Comparison of ENCODE assay signal across 8 mouse cellular contexts in genomic region chr6:149101943-149102243, GRCm38 (mm10). TPM values are rescaled to one million over a fixed set of nuclear protein-coding genes. Genes with fewer than 3 reads are reported as not detected.
A peak's percentile ranks its signal among the peaks of the same experiment; 100 is the strongest.
DNase-seq lines count a peak whose midpoint lies in the region; ATAC-seq and TF ChIP-seq lines count a peak whose summit lies in the region.

No protein-coding gene starts in this region.

- TF ChIP-seq POLR2A in cortical plate, adult 2 months (IDR thresholded peaks at IDR 0.05; ENCODE audit: extremely low read depth, insufficient read depth, low read length): no peak

- no peaks in the 10 kb centered on the region for H3K4me1 ChIP-seq in kidney, postnatal 0 days (replicated peaks; ENCODE audit: insufficient read depth, low read length)
- no peaks in the 10 kb centered on the region for H3K4me1 ChIP-seq in cortical plate, adult 2 months (ENCODE audit: control insufficient read depth, insufficient read depth, low read length)
- H3K4me1 ChIP-seq in hindbrain, embryonic 15.5 days (replicated peaks): peaks cover 13% of the 10 kb centered on the region
- peaks cover 10% of the 10 kb centered on the region for H3K4me1 ChIP-seq in midbrain, embryonic 14.5 days (ENCODE audit: control insufficient read depth, insufficient read depth, low read length)

- no peak for DNase-seq in kidney, postnatal 0 days (ENCODE audit: low spot score)
- DNase-seq in kidney, adult 8-10 months: no peak
- no peak for DNase-seq in midbrain, embryonic 14.5 days
- DNase-seq in layer of hippocampus, postnatal 36 days: no peak
- no peak for DNase-seq in B cell, adult 2 months
- no peak for DNase-seq in ovary, postnatal 14 days (ENCODE audit: low spot score)

- 14% methylated on average over 7 of the region's 7 CpGs for WGBS in kidney, postnatal 0 days
- WGBS in hindbrain, embryonic 15.5 days: 11% methylated on average over 7 of the region's 7 CpGs
- 10% methylated on average over 7 of the region's 7 CpGs for WGBS in midbrain, embryonic 14.5 days

- H3K9ac ChIP-seq in kidney, postnatal 0 days (ENCODE audit: low read depth, low read length): peak overlapping the region; percentile 97; the same call in 1 of the 2 replicates
- peak overlapping the region; percentile 84 for H3K9ac ChIP-seq in hindbrain, embryonic 15.5 days
- H3K9ac ChIP-seq in midbrain, embryonic 14.5 days (replicated peaks; ENCODE audit: low read length): peak overlapping the region; percentile 97

- peak overlapping the region; percentile 93 for H3K4me3 ChIP-seq in kidney, postnatal 0 days (replicated peaks; ENCODE audit: low read depth, low read length)
- H3K4me3 ChIP-seq in cortical plate, adult 2 months (ENCODE audit: insufficient read depth, low read length): peak overlapping the region; percentile 79
- H3K4me3 ChIP-seq in hindbrain, embryonic 15.5 days: peak overlapping the region; percentile 95
- H3K4me3 ChIP-seq in midbrain, embryonic 14.5 days (replicated peaks; ENCODE audit: low read depth, low read length): peak overlapping the region; percentile 96

- H3K36me3 ChIP-seq in kidney, postnatal 0 days (ENCODE audit: insufficient read depth, low read length): no peaks in the 10 kb centered on the region
- H3K36me3 ChIP-seq in hindbrain, embryonic 15.5 days: no peaks in the 10 kb centered on the region
- H3K36me3 ChIP-seq in midbrain, embryonic 14.5 days (ENCODE audit: control insufficient read depth, insufficient read depth, low read length): no peaks in the 10 kb centered on the region

- peak; percentile 21 for ATAC-seq in kidney, postnatal 0 days (replicated peaks; ENCODE audit: low FRiP score, low read depth)
- ATAC-seq in hindbrain, embryonic 15.5 days (ENCODE audit: low FRiP score, low read depth): no peak; the same call in 1 of the 2 replicates
- peak; percentile 35; the same call in 1 of the 2 replicates for ATAC-seq in midbrain, embryonic 14.5 days (ENCODE audit: low FRiP score, low TSS enrichment)

- TF ChIP-seq CTCF in kidney, postnatal 0 days (IDR thresholded peaks at IDR 0.05; ENCODE audit: low read depth): no peak
- TF ChIP-seq CTCF in cortical plate, adult 2 months (IDR thresholded peaks at IDR 0.05; ENCODE audit: extremely low read depth, insufficient read depth, low read length): no peak

- H3K27ac ChIP-seq in kidney, postnatal 0 days: 0 out of 2 replicates have a peak overlapping the region, but pooled peaks have one; percentile 97
- H3K27ac ChIP-seq in cortical plate, adult 2 months (ENCODE audit: insufficient read depth, low read length): peak overlapping the region; percentile 71
- H3K27ac ChIP-seq in hindbrain, embryonic 15.5 days (replicated peaks): peak overlapping the region; percentile 97
- H3K27ac ChIP-seq in midbrain, embryonic 14.5 days (replicated peaks; ENCODE audit: low read depth, low read length): peak overlapping the region; percentile 99

- H3K27me3 ChIP-seq in kidney, postnatal 0 days (ENCODE audit: insufficient read depth, low read length): no peaks in the 10 kb centered on the region
- no peaks in the 10 kb centered on the region for H3K27me3 ChIP-seq in hindbrain, embryonic 15.5 days
- no peaks in the 10 kb centered on the region for H3K27me3 ChIP-seq in midbrain, embryonic 14.5 days (ENCODE audit: control insufficient read depth, insufficient read depth, low read length)

- H3K4me2 ChIP-seq in kidney, postnatal 0 days (ENCODE audit: low read length): peak overlapping the region; percentile 83
- peak overlapping the region; percentile 57 for H3K4me2 ChIP-seq in hindbrain, embryonic 15.5 days
- peak overlapping the region; percentile 68 for H3K4me2 ChIP-seq in midbrain, embryonic 14.5 days (ENCODE audit: low read length)

- no peaks in the 10 kb centered on the region for H3K9me3 ChIP-seq in kidney, postnatal 0 days (replicated peaks; ENCODE audit: low read length)
- H3K9me3 ChIP-seq in hindbrain, embryonic 15.5 days: no peaks in the 10 kb centered on the region
- no peaks in the 10 kb centered on the region for H3K9me3 ChIP-seq in midbrain, embryonic 14.5 days (ENCODE audit: control insufficient read depth, low read length)

RNA-seq across cellular contexts. Expression of gene Dennd5b, which starts 0.4 kb away (rescaled TPM):
- 4.6 and 5.0 TPM in 2 replicates for polyA plus RNA-seq in kidney, postnatal 0 days (2015; fragmentation: Nextera tagmentation; extraction: Ambion mirVana)
- polyA plus RNA-seq in cortical plate, adult 2 months (2012; rRNA removed): 20.4 and 20.6 TPM in 2 replicates
- polyA plus RNA-seq in hindbrain, embryonic 15.5 days (2015; fragmentation: Nextera tagmentation; extraction: Ambion mirVana): 12.0 and 12.8 TPM in 2 replicates
- 24.3 and 24.8 TPM in 2 replicates for polyA plus RNA-seq in midbrain, embryonic 14.5 days (2014; fragmentation: Nextera tagmentation; extraction: Ambion mirVana)
- 10 to 100 TPM; 47.8 to 49.5 TPM for total RNA-seq in layer of hippocampus, postnatal 36 days (2021)

RNA-seq across cellular contexts. Expression of gene Gm10203, which starts 28.1 kb away (rescaled TPM):
- polyA plus RNA-seq in kidney, postnatal 0 days (2015; fragmentation: Nextera tagmentation; extraction: Ambion mirVana): not detected in 2 replicates
- not detected in 2 replicates for polyA plus RNA-seq in cortical plate, adult 2 months (2012; rRNA removed)
- not detected in 2 replicates for polyA plus RNA-seq in hindbrain, embryonic 15.5 days (2015; fragmentation: Nextera tagmentation; extraction: Ambion mirVana)
- not detected in 2 replicates for polyA plus RNA-seq in midbrain, embryonic 14.5 days (2014; fragmentation: Nextera tagmentation; extraction: Ambion mirVana)
- not detected for total RNA-seq in layer of hippocampus, postnatal 36 days (2021)

RNA-seq across cellular contexts. Expression of gene Etfbkmt, which starts 37.8 kb away (rescaled TPM):
- polyA plus RNA-seq in kidney, postnatal 0 days (2015; fragmentation: Nextera tagmentation; extraction: Ambion mirVana): 22.7 and 26.0 TPM in 2 replicates
- polyA plus RNA-seq in cortical plate, adult 2 months (2012; rRNA removed): 5.3 and 5.7 TPM in 2 replicates
- polyA plus RNA-seq in hindbrain, embryonic 15.5 days (2015; fragmentation: Nextera tagmentation; extraction: Ambion mirVana): 7.3 and 8.2 TPM in 2 replicates
- polyA plus RNA-seq in midbrain, embryonic 14.5 days (2014; fragmentation: Nextera tagmentation; extraction: Ambion mirVana): 6.0 TPM in 2 replicates
- 1 to 10 TPM; 4.1 to 5.0 TPM for total RNA-seq in layer of hippocampus, postnatal 36 days (2021)
